Mouse (Mus musculus): ENCODE measurements around the gene Sowaha. TPM values are rescaled to one million over a fixed set of nuclear protein-coding genes. Genes with fewer than 3 reads are reported as not detected.
A peak's percentile ranks its signal among the peaks of the same experiment; 100 is the strongest.
"Not testable (repeated sequence)": the region's sequence is repeated elsewhere in the genome, so short reads cannot be mapped to it uniquely, and the experiment has no call there.

Gene Sowaha
- polyA plus RNA-seq, 1 experiment from 2014 or later = 0.13 TPM

DNA sequence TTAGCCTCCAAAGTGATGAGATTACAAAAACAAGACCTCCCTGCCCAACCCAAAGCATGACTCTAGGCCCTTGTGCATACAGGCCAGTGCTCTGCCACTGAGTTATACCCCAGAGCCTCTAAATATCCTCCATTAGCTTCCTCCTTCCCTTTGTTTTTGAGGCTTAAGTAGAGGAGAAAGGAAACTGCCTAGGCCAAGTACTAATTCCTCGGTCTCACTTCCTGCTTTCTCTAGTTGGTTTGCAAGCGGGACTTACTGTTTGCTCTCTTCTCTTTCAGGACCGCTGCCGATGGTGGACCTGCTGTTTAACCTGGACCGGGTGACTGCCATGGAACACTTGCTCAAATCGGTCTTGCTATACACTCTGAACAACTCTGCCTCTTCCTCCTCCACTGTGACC is 43.7 kb downstream of the Sowaha start:
- Histone ChIP-seq H3K4me1 (peaks cover 5% of the 10 kb centered on the region), H3K27ac (no peak overlapping the region), H3K27me3 (ENCODE audit: low read depth, poor library complexity, severe bottlenecking) (no peaks in the 10 kb centered on the region), H3K4me3 (no peak overlapping the region), H3K9me3 (replicated peaks) (no peaks in the 10 kb centered on the region), H3K36me3 (no peaks in the 10 kb centered on the region)
- WGBS = 94% methylated on average over 6 of the region's 6 CpGs
- DNase-seq (ENCODE audit: low spot score) = no peak

DNA sequence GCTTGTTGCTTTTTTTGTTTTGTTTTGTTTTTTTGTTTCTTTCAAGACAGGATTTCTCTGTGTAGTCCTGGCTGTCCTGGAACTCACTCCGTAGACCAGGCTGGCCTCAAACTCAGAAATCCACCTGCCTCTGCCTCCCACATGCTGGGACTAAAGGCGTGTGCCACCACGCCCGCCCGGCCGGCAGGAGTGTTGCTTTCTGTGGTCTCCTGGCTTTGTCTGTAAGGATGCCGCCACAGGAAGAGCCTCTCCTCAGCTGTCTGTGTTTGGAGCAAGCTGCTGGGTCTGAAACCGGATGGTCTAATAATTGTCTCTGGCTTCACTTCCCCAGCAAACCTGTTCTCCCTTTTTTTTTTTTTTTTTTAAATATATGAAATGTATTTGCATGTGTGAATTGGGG is 44.6 kb downstream of the Sowaha start:
- no peak for DNase-seq (ENCODE audit: low spot score)
- Histone ChIP-seq H3K4me3 (no peak overlapping the region), H3K27ac (no peak overlapping the region), H3K9me3 (replicated peaks) (no peaks in the 10 kb centered on the region), H3K27me3 (ENCODE audit: low read depth, poor library complexity, severe bottlenecking) (no peaks in the 10 kb centered on the region), H3K4me1 (peaks cover 6% of the 10 kb centered on the region), H3K36me3 (no peaks in the 10 kb centered on the region)
- WGBS = 87% methylated on average over 8 of the region's 8 CpGs

GRCm38 (mm10) chr11:53433057-53433456 is 47.0 kb downstream of the Sowaha start:
- Histone ChIP-seq H3K9me3 (replicated peaks) (no peaks in the 10 kb centered on the region), H3K27ac (no peak overlapping the region), H3K27me3 (ENCODE audit: low read depth, poor library complexity, severe bottlenecking) (no peaks in the 10 kb centered on the region), H3K4me3 (no peak overlapping the region), H3K4me1 (peaks cover 14% of the 10 kb centered on the region), H3K36me3 (peaks cover 11% of the 10 kb centered on the region)
- 67% methylated on average over 6 of the region's 6 CpGs for WGBS
- DNase-seq (ENCODE audit: low spot score) = no peak

DNA sequence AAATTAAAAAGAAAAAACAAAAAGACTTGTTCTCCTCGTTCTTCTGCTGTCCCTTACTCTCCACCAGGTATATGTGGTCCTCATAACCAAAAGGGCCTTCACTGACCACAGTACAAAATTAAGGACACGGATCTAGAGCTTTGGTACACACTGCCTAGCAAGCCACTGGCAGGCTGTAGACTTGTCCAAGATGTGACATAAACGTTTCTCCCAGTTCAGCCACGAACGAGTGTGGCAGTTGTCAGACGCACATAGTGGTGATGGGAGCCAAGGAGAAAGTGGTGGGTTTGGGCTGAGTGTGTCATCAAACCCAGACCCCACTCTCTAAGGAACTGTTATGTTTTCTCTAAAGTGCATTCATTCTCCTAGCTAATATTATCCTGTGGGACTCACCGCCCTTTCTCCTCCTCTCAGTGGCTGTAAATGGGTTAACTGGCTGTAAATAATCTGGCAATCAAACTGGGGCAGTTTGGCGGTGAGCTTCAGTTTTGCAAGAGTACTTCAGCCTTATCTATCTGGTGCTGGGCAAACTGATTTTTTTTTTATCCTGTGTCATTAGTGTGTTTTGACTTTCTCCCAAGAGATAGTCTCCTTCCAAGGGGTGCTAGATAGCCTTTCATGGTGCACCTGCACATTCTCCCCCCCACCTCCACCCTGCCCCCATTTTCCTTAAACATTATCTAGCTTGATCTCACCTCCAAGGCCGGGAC is 48.6 kb downstream of the Sowaha start:
- Histone ChIP-seq H3K4me1 (peaks cover 14% of the 10 kb centered on the region), H3K27ac (peak overlapping the region; percentile 85), H3K27me3 (ENCODE audit: low read depth, poor library complexity, severe bottlenecking) (no peaks in the 10 kb centered on the region), H3K36me3 (peaks cover 16% of the 10 kb centered on the region), H3K9me3 (replicated peaks) (no peaks in the 10 kb centered on the region), H3K4me3 (peak overlapping the region; percentile 85)
- peak; percentile 36 for DNase-seq (ENCODE audit: low spot score)
- WGBS = 23% methylated on average over 9 of the region's 9 CpGs

DNA sequence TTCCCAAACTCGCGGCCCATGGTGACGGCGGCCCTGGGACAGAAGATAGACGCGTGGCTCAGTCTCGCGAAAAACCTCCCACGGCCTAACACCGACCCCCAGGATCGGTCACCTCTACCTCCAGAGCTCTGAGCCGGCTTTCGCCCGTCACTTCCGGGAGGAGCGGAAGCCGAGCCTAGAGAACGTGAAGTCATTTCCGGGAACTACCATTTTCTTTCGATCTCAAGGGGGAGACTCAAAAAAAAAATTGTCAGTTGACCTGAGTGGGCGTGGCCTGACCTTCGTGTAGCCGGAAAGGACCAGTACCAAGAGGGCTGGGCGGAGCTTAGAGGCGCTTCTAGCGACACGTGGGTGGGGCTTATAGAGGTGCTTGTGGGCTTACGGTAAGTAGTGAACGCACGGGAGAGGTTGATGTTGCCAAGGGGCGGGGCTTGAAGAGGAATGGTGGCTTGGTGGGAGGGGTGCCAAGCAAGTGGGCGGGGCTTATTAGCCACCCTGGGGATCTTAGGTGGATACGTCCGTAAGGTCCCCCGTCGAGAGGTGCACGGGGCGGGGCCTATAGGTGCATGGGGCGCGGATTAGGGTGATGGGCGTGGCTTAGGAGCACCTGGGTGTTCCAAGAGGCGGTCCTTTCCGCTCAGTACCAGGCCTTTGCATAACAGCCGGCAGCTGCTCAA is 49.3 kb downstream of the Sowaha start, which contains the start of the genes Uqcrq and Gdf9:
Gene Uqcrq (minus strand): TSS at position 162 of the 677 bp plus-strand sequence.
Gene Gdf9 (plus strand): TSS at position 354 of the 677 bp plus-strand sequence.
- peak within 1 kb of the TSS; percentile 85 for H3K4me3 ChIP-seq
- H3K36me3 ChIP-seq = peaks cover 16% of the 10 kb centered on the region
- no peaks in the 10 kb centered on the region for H3K9me3 ChIP-seq (replicated peaks)
- H3K27ac ChIP-seq = peak within 1 kb of the TSS; percentile 85
- peaks cover 14% of the 10 kb centered on the region for H3K4me1 ChIP-seq
- under 1% methylated on average over 44 of the region's 44 CpGs for WGBS
- no peaks in the 10 kb centered on the region for H3K27me3 ChIP-seq (ENCODE audit: low read depth, poor library complexity, severe bottlenecking)
- DNase-seq (ENCODE audit: low spot score) = peak; percentile 91

- H3K27me3 ChIP-seq (ENCODE audit: low read depth, poor library complexity, severe bottlenecking) = no peaks in the 10 kb centered on the region
- H3K4me3 ChIP-seq = peak overlapping the region; percentile 85
- DNase-seq (ENCODE audit: low spot score) = no peak
- peaks cover 14% of the 10 kb centered on the region for H3K4me1 ChIP-seq
- under 1% methylated on average over 34 of the region's 34 CpGs for WGBS
- peak overlapping the region; percentile 85 for H3K27ac ChIP-seq
- H3K36me3 ChIP-seq = peaks cover 16% of the 10 kb centered on the region
- no peaks in the 10 kb centered on the region for H3K9me3 ChIP-seq (replicated peaks)
These were observed 49.8 kb downstream of the Sowaha start for GRCm38 (mm10) chr11:53430300-53430669.

DNA sequence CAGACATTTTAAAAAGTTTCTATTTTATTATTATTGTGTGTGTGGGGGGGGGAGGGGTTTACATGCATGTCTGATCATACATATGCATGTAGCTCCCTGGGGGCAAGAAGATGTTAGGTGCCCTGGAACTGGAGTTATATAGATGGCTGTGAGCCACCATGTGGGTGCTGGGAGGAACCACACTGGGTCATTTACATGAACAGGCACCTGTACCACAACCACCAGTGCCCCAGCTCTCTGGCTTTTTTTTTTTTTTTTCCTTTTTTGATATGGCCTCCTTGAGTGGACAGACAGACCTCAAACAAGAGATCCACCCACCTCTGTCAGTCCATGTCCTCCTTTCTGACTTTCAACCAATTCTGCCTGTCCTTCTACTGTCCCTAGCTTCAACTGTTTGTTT is 50.9 kb downstream of the Sowaha start:
- DNase-seq (ENCODE audit: low spot score) = no peak
- Histone ChIP-seq H3K4me3 (peak overlapping the region; percentile 85), H3K27ac (no peak overlapping the region)

DNA sequence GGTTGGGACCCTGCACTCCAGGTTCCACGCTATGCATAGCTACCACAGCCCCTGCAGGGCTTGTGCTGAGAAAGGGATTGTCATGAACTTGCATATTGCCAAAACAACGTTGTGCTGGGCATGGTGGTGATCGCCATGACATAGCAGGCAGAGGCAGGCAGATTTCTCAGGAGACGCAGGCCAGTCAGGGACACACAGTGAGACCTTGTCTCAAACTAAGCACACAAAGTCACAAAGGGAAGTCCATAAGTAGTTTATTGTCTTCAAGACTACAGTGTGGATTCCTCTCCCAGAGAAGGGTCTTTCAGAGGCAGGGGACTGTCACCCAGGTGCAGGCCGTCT is 51.4 kb downstream of the Sowaha start:
- WGBS = 96% methylated on average over 5 of the region's 5 CpGs
- H3K4me3 ChIP-seq = no peak overlapping the region
- peaks cover 16% of the 10 kb centered on the region for H3K36me3 ChIP-seq
- H3K27ac ChIP-seq = no peak overlapping the region
- no peaks in the 10 kb centered on the region for H3K9me3 ChIP-seq (replicated peaks)
- DNase-seq (ENCODE audit: low spot score) = no peak
- H3K4me1 ChIP-seq = peaks cover 14% of the 10 kb centered on the region
- H3K27me3 ChIP-seq (ENCODE audit: low read depth, poor library complexity, severe bottlenecking) = no peaks in the 10 kb centered on the region

More for the DNA sequence above, 50.9 kb downstream of the Sowaha start:
- peaks cover 14% of the 10 kb centered on the region for H3K4me1 ChIP-seq
- no peaks in the 10 kb centered on the region for H3K27me3 ChIP-seq (ENCODE audit: low read depth, poor library complexity, severe bottlenecking)
- peaks cover 16% of the 10 kb centered on the region for H3K36me3 ChIP-seq
- no peaks in the 10 kb centered on the region for H3K9me3 ChIP-seq (replicated peaks)

DNA sequence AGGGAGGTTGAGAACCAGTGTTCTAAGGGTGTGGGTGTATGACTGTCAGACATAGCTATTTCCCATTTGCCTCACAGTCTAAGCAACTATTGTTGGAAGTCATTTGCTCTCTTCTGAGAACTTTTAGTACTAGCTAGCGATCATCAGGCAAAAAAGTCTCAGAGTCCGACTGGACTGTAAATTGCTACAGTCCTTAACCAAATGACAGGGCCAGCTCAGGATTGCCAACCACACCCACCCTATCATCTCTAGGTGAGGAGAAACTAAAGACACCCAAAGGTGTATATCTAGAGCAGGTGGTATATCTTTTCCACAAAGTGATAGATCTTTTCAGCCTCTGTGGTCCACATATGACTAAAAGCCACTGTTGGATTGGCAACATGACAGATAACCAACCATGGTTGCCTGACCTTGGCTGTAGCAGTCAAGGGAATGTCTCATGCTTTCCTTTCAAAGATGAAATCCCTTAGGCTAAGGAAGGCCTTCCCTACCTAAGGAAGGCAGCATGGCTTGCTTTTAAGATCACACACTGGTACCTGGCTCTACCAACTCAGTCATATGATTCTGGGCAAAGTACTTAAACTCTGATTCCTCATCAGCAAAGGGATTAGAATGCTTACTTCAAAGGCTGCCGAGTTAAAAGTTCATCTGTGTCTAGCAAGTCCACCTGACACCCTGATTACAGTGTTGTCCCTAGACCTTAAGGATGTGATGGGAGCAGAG is 51.9 kb downstream of the Sowaha start:
- DNase-seq (ENCODE audit: low spot score) = no peak
- Histone ChIP-seq H3K4me1 (peaks cover 14% of the 10 kb centered on the region), H3K4me3 (no peak overlapping the region), H3K27me3 (ENCODE audit: low read depth, poor library complexity, severe bottlenecking) (no peaks in the 10 kb centered on the region), H3K9me3 (replicated peaks) (no peaks in the 10 kb centered on the region), H3K36me3 (peaks cover 16% of the 10 kb centered on the region), H3K27ac (no peak overlapping the region)
- 94% methylated on average over 3 of the region's 3 CpGs for WGBS

DNA sequence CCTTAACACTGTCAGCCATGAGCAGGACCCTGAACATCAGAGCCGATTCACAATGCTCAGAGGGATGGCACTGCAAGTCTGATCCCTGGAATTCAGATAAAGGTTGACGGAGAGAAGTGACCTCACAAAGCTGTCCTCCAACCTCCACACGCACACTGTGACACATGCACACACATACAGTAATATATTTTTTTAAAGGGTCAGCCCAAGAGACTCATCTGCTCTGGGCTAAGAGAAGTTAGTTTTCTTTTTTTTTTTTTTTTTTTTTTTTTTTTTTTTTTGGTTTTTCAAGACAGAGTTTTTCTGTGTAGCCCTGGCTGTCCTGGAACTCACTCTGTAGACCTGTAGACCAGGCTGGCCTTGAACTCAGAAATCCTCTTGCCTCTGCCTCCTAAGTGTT is 53.2 kb downstream of the Sowaha start:
- not testable (repeated sequence) for H3K9me3 ChIP-seq (replicated peaks); H3K4me3 ChIP-seq; H3K27me3 ChIP-seq (ENCODE audit: low read depth, poor library complexity, severe bottlenecking); DNase-seq (ENCODE audit: low spot score); H3K27ac ChIP-seq
- WGBS = 86% methylated on average over 3 of the region's 3 CpGs
- H3K4me1 ChIP-seq = peaks cover 14% of the 10 kb centered on the region
- peaks cover 16% of the 10 kb centered on the region for H3K36me3 ChIP-seq

Other genes starting within 250 kb of the Sowaha start
- gene Hspa4, start 179.8 kb downstream of the Sowaha start, polyA plus RNA-seq (2016; fragmentation: Nextera tagmentation; extraction: Ambion mirVana) = 143 and 154 TPM in 2 replicates
- 23.0 and 30.4 TPM in 2 replicates for gene Zcchc10, start 155.6 kb downstream of the Sowaha start, polyA plus RNA-seq (2016; fragmentation: Nextera tagmentation; extraction: Ambion mirVana)
- gene Aff4, start 129.4 kb downstream of the Sowaha start, polyA plus RNA-seq (2016; fragmentation: Nextera tagmentation; extraction: Ambion mirVana) = 33.7 and 38.0 TPM in 2 replicates
- gene Leap2, start 57.1 kb downstream of the Sowaha start, polyA plus RNA-seq (2016; fragmentation: Nextera tagmentation; extraction: Ambion mirVana) = 0.51 TPM in 1 of 2 replicates, not detected in the other
- gene Uqcrq, start 49.4 kb downstream of the Sowaha start, polyA plus RNA-seq (2016; fragmentation: Nextera tagmentation; extraction: Ambion mirVana) = 491 and 544 TPM in 2 replicates
- gene Gdf9, start 49.3 kb downstream of the Sowaha start, polyA plus RNA-seq (2016; fragmentation: Nextera tagmentation; extraction: Ambion mirVana) = 0.66 and 0.79 TPM in 2 replicates
- gene Gm10447, start 23.2 kb downstream of the Sowaha start, polyA plus RNA-seq (2016; fragmentation: Nextera tagmentation; extraction: Ambion mirVana) = 0.08 and 0.14 TPM in 2 replicates
- gene Shroom1, start 23.1 kb downstream of the Sowaha start, polyA plus RNA-seq (2016; fragmentation: Nextera tagmentation; extraction: Ambion mirVana) = 1.8 and 3.9 TPM in 2 replicates
- gene Gm9837, start 9.8 kb downstream of the Sowaha start, polyA plus RNA-seq (2016; fragmentation: Nextera tagmentation; extraction: Ambion mirVana) = not detected in 2 replicates
- gene Gm9945, start 108 bp downstream of the Sowaha start, polyA plus RNA-seq (2016; fragmentation: Nextera tagmentation; extraction: Ambion mirVana) = not detected in 2 replicates
- gene Sept8, start 39.0 kb upstream of the Sowaha start, polyA plus RNA-seq (2016; fragmentation: Nextera tagmentation; extraction: Ambion mirVana) = 18.6 and 22.8 TPM in 2 replicates
- 52.0 and 69.4 TPM in 2 replicates for gene Kif3a, start 87.1 kb upstream of the Sowaha start, polyA plus RNA-seq (2016; fragmentation: Nextera tagmentation; extraction: Ambion mirVana)
- 0.40 and 0.58 TPM in 2 replicates for gene Il4, start 138.4 kb upstream of the Sowaha start, polyA plus RNA-seq (2016; fragmentation: Nextera tagmentation; extraction: Ambion mirVana)
- gene Il13, start 154.4 kb upstream of the Sowaha start, polyA plus RNA-seq (2016; fragmentation: Nextera tagmentation; extraction: Ambion mirVana) = not detected in 2 replicates
- gene Rad50, start 227.0 kb upstream of the Sowaha start, polyA plus RNA-seq (2016; fragmentation: Nextera tagmentation; extraction: Ambion mirVana) = 24.2 and 28.1 TPM in 2 replicates
- gene Il5, start 240.5 kb upstream of the Sowaha start, polyA plus RNA-seq (2016; fragmentation: Nextera tagmentation; extraction: Ambion mirVana) = not detected in 2 replicates